Mouse (Mus musculus): ENCODE results near the gene Ckm. TPM values are rescaled to one million over a fixed set of nuclear protein-coding genes. Genes with fewer than 3 reads are reported as not detected.
A peak's percentile ranks its signal among the peaks of the same experiment; 100 is the strongest.

The Ckm gene
- polyA plus RNA-seq, 1 experiment from 2014 or later = not detected

DNA sequence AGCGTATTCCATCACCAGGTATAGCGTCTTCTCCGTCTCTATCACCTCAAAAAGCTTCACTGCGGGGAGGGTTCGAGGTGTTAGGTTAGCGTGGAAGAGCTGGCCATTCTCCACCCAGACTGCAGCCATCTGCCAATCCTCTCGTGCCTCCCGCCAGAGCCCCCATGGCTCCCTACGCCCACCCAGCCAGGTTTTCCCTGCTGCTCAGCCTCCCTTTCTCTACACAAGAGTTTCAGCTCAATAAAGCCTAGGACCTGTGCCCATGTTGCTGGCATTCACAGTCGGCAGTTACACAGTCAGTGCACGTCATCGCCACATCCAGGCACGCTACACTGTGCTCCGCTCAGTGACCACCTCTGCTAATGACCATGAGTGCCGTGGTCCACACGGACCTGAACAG is 43.1 kb downstream of the Ckm start:
- Histone ChIP-seq H3K4me1 (replicated peaks; ENCODE audit: control insufficient read depth, insufficient read depth, low read length) (no peaks in the 10 kb centered on the region), H3K27ac (ENCODE audit: low read depth, low read length) (no peak overlapping the region), H3K4me3 (ENCODE audit: low read depth, low read length) (no peak overlapping the region), H3K27me3 (ENCODE audit: control insufficient read depth, insufficient read depth, low read length) (no peaks in the 10 kb centered on the region), H3K9me3 (ENCODE audit: control insufficient read depth, low read length) (no peaks in the 10 kb centered on the region), H3K36me3 (ENCODE audit: control insufficient read depth, insufficient read depth, low read length) (peaks cover 3% of the 10 kb centered on the region; the same call in 1 of the 2 replicates), H3K4me2 (ENCODE audit: low read depth, low read length, severe bottlenecking) (no peak overlapping the region), H3K9ac (ENCODE audit: low read length) (no peak overlapping the region)
- WGBS = 90% methylated on average over 16 of the region's 16 CpGs
- DNase-seq (ENCODE audit: low spot score) = no peak
- ATAC-seq (replicated peaks; ENCODE audit: low FRiP score) = no peak

DNA sequence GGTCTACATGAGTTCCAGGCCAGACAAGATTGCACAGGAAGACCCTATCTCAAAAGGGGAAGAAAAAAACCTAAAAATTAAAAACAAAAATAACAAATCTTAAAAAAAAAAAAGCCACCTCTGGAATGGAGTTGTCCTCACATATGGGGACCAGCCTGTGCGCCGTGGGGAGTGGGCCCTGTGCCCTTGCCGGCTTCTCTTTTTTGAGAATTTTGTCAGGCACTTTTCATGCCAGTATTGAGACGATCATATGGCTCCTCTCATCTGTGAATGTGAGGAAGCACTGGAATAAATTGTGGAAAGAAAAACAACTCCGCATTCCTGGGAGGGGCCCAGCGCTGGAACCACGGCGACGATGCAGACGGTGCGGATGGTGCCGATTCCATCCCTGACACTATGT is 44.6 kb downstream of the Ckm start:
- Histone ChIP-seq H3K4me2 (ENCODE audit: low read depth, low read length, severe bottlenecking) (no peak overlapping the region), H3K36me3 (ENCODE audit: control insufficient read depth, insufficient read depth, low read length) (no peaks in the 10 kb centered on the region; the same call in 1 of the 2 replicates), H3K9ac (ENCODE audit: low read length) (no peak overlapping the region), H3K4me1 (replicated peaks; ENCODE audit: control insufficient read depth, insufficient read depth, low read length) (no peaks in the 10 kb centered on the region), H3K9me3 (ENCODE audit: control insufficient read depth, low read length) (no peaks in the 10 kb centered on the region), H3K27ac (ENCODE audit: low read depth, low read length) (no peak overlapping the region), H3K4me3 (ENCODE audit: low read depth, low read length) (no peak overlapping the region), H3K27me3 (ENCODE audit: control insufficient read depth, insufficient read depth, low read length) (no peaks in the 10 kb centered on the region)
- no peak for ATAC-seq (replicated peaks; ENCODE audit: low FRiP score)
- WGBS = 92% methylated on average over 12 of the region's 12 CpGs
- no peak for DNase-seq (ENCODE audit: low spot score)

DNA sequence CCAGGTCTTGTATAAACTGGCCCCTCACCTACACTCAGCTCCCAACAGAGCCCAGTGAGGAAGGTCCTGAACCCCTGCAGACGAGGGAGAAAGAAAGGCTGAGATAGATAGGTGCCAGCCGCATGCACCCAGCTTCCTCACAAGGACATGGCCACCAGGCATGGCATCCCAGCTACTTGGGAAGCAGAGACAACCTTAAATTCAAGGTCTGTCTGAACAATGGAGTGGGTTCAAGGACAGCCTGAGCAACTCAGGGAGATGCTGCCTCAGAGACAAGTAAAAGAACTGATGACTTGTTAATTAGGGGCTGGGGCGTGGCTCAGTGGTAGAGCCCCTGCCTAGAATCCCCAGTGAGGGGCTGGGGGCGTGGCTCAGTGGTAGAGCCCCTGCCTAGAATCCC is 50.6 kb downstream of the Ckm start:
- no peaks in the 10 kb centered on the region; the same call in 1 of the 2 replicates for H3K36me3 ChIP-seq (ENCODE audit: control insufficient read depth, insufficient read depth, low read length)

DNA sequence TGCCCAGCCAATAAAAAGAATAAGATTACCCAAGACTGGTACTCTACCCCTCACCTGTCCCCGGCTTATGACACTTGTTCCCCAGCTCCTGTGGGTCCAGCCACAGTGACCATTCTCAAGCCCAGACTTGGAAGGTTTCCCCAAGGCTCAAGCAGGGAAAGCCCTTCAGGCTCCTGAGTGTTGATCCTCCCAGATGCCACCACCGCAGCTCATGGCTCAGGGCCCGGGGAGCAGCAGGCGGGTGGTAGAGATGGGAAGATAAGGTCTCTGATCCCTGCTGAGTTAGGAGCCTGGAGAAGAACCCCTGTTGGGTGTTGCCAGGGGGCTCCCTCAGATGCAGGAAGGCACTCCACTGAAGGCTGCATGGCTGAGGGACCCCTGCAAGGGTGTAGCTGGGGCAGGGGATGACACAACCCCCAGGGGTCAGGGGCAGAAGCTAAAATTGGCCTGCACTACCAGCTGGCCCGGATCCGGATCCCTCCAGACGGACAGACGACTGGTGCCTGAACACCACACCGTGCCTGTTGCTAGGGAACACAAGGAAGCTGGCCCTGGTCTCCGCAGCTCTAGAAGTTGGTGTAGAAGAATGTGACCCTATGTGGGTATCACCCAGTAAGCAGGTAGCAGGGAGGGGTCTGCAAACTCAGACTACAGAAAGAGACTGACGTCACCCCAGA is 51.4 kb downstream of the Ckm start:
- DNase-seq (ENCODE audit: low spot score) = no peak
- 84% methylated on average over 11 of the region's 11 CpGs for WGBS
- H3K4me3 ChIP-seq (ENCODE audit: low read depth, low read length) = no peak overlapping the region
- no peak overlapping the region for H3K9ac ChIP-seq (ENCODE audit: low read length)
- no peak overlapping the region for H3K4me2 ChIP-seq (ENCODE audit: low read depth, low read length, severe bottlenecking)
- no peaks in the 10 kb centered on the region for H3K9me3 ChIP-seq (ENCODE audit: control insufficient read depth, low read length)
- H3K4me1 ChIP-seq (replicated peaks; ENCODE audit: control insufficient read depth, insufficient read depth, low read length) = no peaks in the 10 kb centered on the region; the same call in 1 of the 2 replicates
- no peaks in the 10 kb centered on the region for H3K27me3 ChIP-seq (ENCODE audit: control insufficient read depth, insufficient read depth, low read length)
- H3K36me3 ChIP-seq (ENCODE audit: control insufficient read depth, insufficient read depth, low read length) = no peaks in the 10 kb centered on the region; the same call in 1 of the 2 replicates
- no peak for ATAC-seq (replicated peaks; ENCODE audit: low FRiP score)
- no peak overlapping the region for H3K27ac ChIP-seq (ENCODE audit: low read depth, low read length)

More for the DNA sequence above, 50.6 kb downstream of the Ckm start:
- Histone ChIP-seq H3K9me3 (ENCODE audit: control insufficient read depth, low read length) (no peaks in the 10 kb centered on the region), H3K9ac (ENCODE audit: low read length) (no peak overlapping the region), H3K4me3 (ENCODE audit: low read depth, low read length) (no peak overlapping the region), H3K27me3 (ENCODE audit: control insufficient read depth, insufficient read depth, low read length) (no peaks in the 10 kb centered on the region), H3K27ac (ENCODE audit: low read depth, low read length) (no peak overlapping the region), H3K4me1 (replicated peaks; ENCODE audit: control insufficient read depth, insufficient read depth, low read length) (no peaks in the 10 kb centered on the region; the same call in 1 of the 2 replicates), H3K4me2 (ENCODE audit: low read depth, low read length, severe bottlenecking) (no peak overlapping the region)
- DNase-seq (ENCODE audit: low spot score) (no peak), ATAC-seq (replicated peaks; ENCODE audit: low FRiP score) (no peak)
- 98% methylated on average over 3 of the region's 4 CpGs for WGBS

DNA sequence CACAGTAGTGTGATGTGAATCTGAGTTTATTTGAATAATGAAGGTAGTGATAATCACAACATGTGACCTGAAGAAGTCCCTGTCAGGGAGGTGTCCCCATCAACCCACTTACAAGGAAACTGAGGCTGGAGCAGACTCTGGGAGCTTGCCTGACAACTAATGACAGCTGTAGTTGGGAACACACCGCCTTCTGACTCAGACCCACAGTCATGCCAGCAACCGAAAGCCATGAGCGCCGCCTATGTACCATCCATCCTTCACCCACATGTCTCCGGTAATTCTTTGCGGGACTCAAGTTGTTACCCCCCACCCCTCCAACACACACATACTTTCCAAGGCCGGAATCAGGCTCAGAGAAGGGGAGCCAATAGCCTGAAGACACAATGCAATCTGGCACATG is 52.1 kb downstream of the Ckm start:
- Histone ChIP-seq H3K4me1 (replicated peaks; ENCODE audit: control insufficient read depth, insufficient read depth, low read length) (no peaks in the 10 kb centered on the region; the same call in 1 of the 2 replicates), H3K4me2 (ENCODE audit: low read depth, low read length, severe bottlenecking) (no peak overlapping the region), H3K4me3 (ENCODE audit: low read depth, low read length) (no peak overlapping the region), H3K9me3 (ENCODE audit: control insufficient read depth, low read length) (no peaks in the 10 kb centered on the region), H3K9ac (ENCODE audit: low read length) (no peak overlapping the region), H3K36me3 (ENCODE audit: control insufficient read depth, insufficient read depth, low read length) (no peaks in the 10 kb centered on the region; the same call in 1 of the 2 replicates), H3K27ac (ENCODE audit: low read depth, low read length) (no peak overlapping the region), H3K27me3 (ENCODE audit: control insufficient read depth, insufficient read depth, low read length) (no peaks in the 10 kb centered on the region)
- DNase-seq (ENCODE audit: low spot score) (no peak), ATAC-seq (replicated peaks; ENCODE audit: low FRiP score) (no peak)
- 93% methylated on average over 7 of the region's 7 CpGs for WGBS

DNA sequence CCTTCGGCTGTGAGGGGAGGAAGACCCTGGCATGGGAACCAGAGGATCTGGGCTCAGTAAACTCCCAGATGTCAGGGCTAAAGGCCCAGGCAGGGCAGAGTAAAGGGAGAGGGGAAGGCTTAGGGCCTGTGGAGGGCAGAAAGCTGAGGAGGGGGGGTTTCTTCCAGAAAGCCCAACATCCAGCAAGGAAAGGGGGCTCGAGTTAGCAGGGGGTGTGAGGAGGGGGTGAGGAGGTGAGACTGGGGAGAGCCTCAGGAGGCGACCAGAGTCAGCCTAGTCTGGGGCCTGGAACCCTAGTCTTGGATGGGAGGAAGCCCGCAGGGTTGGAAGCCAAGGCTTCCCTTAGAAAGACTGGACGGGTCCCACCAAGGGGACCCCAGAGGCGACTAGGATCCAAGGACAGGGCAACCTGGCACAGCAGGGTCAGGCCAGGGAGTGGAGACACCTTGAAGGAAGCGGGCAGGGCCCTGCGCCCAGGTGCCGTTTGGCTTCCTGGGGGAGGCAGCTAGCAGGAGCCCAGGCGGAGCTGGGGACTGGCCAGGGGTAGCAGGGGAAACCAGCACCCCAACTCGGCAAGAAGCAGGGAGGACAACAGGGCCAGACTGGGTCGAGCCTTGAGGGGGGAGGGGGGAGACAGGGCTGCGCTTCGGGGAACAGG is 53.0 kb downstream of the Ckm start:
- no peaks in the 10 kb centered on the region for H3K27me3 ChIP-seq (ENCODE audit: control insufficient read depth, insufficient read depth, low read length)
- WGBS = 12% methylated on average over 14 of the region's 14 CpGs
- H3K4me1 ChIP-seq (replicated peaks; ENCODE audit: control insufficient read depth, insufficient read depth, low read length) = no peaks in the 10 kb centered on the region; the same call in 1 of the 2 replicates
- H3K27ac ChIP-seq (ENCODE audit: low read depth, low read length) = peak overlapping the region; percentile 50; the same call in 1 of the 2 replicates
- peak overlapping the region; percentile 97 for H3K4me3 ChIP-seq (ENCODE audit: low read depth, low read length)
- ATAC-seq (replicated peaks; ENCODE audit: low FRiP score) = no peak; the same call in 1 of the 2 replicates
- DNase-seq (ENCODE audit: low spot score) = no peak
- H3K36me3 ChIP-seq (ENCODE audit: control insufficient read depth, insufficient read depth, low read length) = no peaks in the 10 kb centered on the region; the same call in 1 of the 2 replicates
- H3K4me2 ChIP-seq (ENCODE audit: low read depth, low read length, severe bottlenecking) = peak overlapping the region; percentile 98
- peak overlapping the region; percentile 91 for H3K9ac ChIP-seq (ENCODE audit: low read length)
- H3K9me3 ChIP-seq (ENCODE audit: control insufficient read depth, low read length) = no peaks in the 10 kb centered on the region

DNA sequence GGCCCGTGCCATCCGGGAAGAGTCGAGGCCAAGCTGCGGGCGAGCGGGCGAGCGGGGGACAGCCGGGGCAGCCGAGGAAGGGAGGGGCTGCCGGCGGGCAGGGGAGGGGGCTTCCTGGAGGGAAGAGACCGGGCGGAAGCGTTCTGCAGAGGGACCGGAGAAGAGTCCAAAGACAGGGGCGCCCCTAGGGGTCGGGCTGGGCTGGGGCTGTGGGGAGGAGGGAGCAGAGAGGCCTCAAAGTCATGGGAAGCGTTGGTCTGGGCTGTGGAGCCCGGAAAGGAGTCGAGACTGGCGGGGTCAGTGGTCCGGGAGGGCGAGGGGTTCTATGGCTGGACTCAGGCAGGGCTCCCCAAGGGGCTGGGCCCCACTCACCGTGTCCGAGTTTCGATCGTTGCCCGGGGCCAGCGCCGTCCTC is 53.5 kb downstream of the Ckm start:
- Histone ChIP-seq H3K27ac (ENCODE audit: low read depth, low read length) (peak overlapping the region; percentile 50), H3K4me2 (ENCODE audit: low read depth, low read length, severe bottlenecking) (peak overlapping the region; percentile 98), H3K4me1 (replicated peaks; ENCODE audit: control insufficient read depth, insufficient read depth, low read length) (no peaks in the 10 kb centered on the region; the same call in 1 of the 2 replicates), H3K9ac (ENCODE audit: low read length) (peak overlapping the region; percentile 91), H3K36me3 (ENCODE audit: control insufficient read depth, insufficient read depth, low read length) (no peaks in the 10 kb centered on the region; the same call in 1 of the 2 replicates), H3K4me3 (ENCODE audit: low read depth, low read length) (peak overlapping the region; percentile 97), H3K27me3 (ENCODE audit: control insufficient read depth, insufficient read depth, low read length) (no peaks in the 10 kb centered on the region), H3K9me3 (ENCODE audit: control insufficient read depth, low read length) (no peaks in the 10 kb centered on the region)
- peak; percentile 75 for ATAC-seq (replicated peaks; ENCODE audit: low FRiP score)
- 0% methylated on average over 19 of the region's 31 CpGs for WGBS
- peak; percentile 87 for DNase-seq (ENCODE audit: low spot score)

DNA sequence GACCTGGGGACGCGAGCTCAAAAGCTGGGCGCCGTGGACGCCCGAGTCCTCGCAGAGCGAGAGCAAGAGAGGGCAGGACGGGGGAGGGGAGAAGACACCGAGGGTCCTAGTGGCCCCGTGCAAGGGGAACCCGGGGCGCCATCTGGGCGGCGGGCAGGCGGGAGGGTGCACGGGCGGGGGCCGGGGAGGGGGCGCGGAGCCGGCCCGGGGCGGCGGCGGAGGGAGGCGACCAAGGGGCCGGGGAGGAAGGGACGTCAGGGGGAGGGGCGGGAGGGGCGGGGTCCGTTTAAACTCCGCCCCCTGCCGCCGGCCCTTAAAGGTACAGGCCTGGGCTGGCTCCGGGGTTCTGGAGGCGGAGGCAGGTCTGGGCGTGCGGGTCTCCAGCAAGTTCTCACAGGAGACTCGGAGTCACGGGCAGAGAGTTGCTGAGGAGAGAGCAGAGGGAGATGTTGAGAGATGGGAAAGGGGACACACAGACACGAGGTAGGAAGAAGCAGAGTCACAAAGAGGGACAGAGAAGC is 54.1 kb downstream of the Ckm start, which contains the start of gene Mark4:
Mark4 (minus strand) TSS at position 231 of the 521 bp plus-strand sequence.
- H3K4me1 ChIP-seq (replicated peaks; ENCODE audit: control insufficient read depth, insufficient read depth, low read length) = no peaks in the 10 kb centered on the region; the same call in 1 of the 2 replicates
- peak; percentile 87 for ATAC-seq (replicated peaks; ENCODE audit: low FRiP score)
- peak within 1 kb of the TSS; percentile 97 for H3K4me3 ChIP-seq (ENCODE audit: low read depth, low read length)
- peak within 1 kb of the TSS; percentile 98 for H3K4me2 ChIP-seq (ENCODE audit: low read depth, low read length, severe bottlenecking)
- peak within 1 kb of the TSS; percentile 91 for H3K9ac ChIP-seq (ENCODE audit: low read length)
- under 1% methylated on average over 31 of the region's 42 CpGs for WGBS
- H3K9me3 ChIP-seq (ENCODE audit: control insufficient read depth, low read length) = no peaks in the 10 kb centered on the region
- DNase-seq (ENCODE audit: low spot score) = peak; percentile 93
- H3K36me3 ChIP-seq (ENCODE audit: control insufficient read depth, insufficient read depth, low read length) = no peaks in the 10 kb centered on the region; the same call in 1 of the 2 replicates
- H3K27me3 ChIP-seq (ENCODE audit: control insufficient read depth, insufficient read depth, low read length) = no peaks in the 10 kb centered on the region
- H3K27ac ChIP-seq (ENCODE audit: low read depth, low read length) = peak within 1 kb of the TSS; percentile 66

All from forebrain, embryonic 11.5 days (tissue).